Mouse (Mus musculus): ENCODE measurements around the gene Fscn3.
A peak's percentile ranks its signal among the peaks of the same experiment; 100 is the strongest.

Fscn3 gene

DNA sequence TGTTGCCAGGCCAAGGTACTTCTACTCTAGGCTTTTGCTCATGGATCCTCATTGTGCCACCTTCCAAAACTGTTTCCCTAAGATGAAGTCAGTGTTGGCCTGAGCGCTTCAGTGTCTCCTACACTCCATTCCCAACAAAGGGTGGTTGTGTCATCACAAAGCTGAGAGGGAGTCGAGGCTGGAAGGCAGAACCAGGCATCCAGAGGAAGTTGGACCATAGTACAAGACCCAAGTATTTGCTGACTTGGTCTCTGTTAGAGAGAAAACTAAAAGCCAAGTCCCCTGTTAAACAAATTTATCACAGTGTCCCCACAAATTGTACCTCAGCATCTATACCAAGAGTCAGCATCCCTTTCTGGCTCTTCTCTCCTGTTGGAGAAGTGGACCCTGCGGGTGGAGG, 701 bp downstream of the Fscn3 start, which contains the start of gene Gcc1:
Gene Gcc1, minus strand, starts transcription at position 101 of the 400 bp plus-strand sequence.
- no peak for DNase-seq (ENCODE audit: low spot score in 2 of 2)

DNA sequence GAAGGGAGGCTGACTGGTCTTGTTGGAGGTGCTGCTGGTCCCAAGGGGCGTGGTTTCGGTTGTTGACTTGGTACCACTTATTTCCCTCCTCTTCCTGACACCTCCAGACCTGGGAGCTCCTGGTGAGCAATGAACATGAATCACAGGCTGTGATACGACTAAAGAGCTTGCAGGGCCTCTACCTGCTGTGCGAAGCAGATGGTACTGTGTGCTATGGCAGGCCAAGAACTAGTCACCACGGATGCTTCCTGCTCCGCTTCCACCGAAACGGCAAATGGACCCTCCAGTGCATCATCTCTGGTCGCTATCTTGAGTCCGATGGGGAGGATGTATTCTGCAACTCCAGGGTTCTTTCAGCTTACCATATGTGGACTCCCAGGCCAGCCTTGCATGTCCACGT, 2.3 kb downstream of the Fscn3 start:
- no peak for DNase-seq (ENCODE audit: low spot score in 2 of 2)

DNA sequence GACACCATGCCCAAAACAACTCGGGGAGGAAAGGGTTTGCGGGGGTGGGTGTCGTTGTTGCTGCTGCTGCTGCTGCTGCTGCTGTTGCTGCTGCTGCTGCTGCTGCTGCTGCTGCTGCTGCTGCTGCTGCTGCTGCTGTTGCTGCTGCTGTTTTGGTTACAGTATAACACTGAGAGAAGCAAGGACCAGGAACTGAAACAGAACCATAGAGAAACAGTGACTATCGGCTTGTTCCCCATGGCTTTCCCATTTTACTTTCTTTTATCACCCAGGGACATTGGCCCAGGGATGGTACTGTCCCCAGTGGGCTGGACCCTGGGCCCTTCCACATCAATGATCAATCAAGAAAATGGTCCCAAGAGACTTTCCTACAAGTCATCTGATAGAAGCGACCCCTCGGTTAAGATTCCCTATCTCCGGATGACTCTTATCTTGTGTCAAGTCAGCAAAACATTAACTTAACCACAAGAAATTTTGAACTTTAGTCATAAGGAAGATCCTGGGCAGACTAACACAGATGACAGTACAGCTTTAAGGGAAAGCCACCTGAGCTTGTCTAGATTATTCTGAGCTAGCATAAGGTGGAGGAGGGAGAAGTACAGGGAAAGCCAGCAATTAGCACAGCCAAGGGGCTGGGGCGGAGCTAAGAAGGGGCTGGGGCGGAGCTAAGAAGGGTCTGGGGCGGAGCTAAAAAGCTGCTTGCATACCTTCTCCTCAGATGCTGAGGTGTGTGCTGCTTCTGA, 3.4 kb downstream of the Fscn3 start:
- DNase-seq (ENCODE audit: low spot score in 2 of 2): no peak

DNA sequence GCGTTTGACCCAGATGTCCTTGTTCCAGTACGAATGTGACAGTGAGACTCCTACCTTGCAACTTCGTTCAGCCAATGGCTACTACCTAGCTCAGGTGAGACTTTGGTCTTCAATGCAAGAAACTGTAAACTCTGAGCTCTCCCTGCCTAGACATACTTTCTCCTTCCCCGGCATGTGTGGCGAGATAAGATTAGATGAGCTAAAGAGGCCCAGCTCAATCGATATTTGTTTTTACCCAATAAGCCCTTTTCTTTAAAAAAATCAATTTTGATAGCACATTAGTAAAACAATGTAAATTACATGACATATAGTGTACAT, 3.9 kb downstream of the Fscn3 start:
- no peak for DNase-seq (ENCODE audit: low spot score in 2 of 2)

DNA sequence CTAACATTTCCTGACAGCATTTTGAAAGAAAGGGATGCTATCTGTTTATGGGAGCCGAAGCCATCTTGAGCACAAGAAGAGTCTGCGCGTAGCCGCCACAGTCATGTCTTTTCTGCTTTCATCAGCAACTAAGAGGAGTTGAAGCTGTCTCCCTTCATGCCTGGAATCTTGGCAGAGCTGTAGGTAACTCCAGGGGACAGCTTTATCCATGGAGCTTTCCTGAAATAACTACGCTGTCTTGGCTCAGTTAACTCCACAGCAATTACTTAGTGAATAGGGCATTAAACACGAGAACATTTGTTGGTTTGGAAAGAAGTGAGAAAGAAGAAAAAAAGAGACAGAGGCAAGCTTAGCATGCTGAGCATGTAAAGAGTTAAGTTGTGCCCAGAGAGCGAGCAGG, 20.3 kb downstream of the Fscn3 start:
- DNase-seq (ENCODE audit: low spot score in 2 of 2): no peak

DNA sequence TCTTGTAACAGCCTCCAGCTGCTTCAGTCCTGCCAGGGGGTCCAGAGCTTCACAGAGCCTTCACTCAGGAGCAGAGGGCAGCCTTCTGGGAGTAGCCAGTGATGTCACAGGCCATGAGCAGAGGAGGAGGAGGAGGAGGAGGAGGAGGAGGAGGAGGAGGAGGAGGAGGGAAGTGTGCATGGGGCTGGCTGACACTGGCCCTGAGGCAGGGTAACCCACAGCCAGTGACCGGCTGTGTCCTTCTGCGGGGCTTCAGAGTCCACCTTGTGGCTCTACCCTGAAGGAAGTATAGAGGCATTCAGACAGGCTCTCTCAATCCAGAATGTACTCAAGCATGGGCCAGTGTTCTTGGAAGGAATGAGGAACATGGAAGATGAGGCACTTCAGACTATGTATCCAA, 21.7 kb downstream of the Fscn3 start, which contains the start of gene Pax4:
Gene Pax4, minus strand, starts transcription at position 101 of the 400 bp plus-strand sequence.
- no peak for DNase-seq (ENCODE audit: low spot score in 2 of 2)

DNA sequence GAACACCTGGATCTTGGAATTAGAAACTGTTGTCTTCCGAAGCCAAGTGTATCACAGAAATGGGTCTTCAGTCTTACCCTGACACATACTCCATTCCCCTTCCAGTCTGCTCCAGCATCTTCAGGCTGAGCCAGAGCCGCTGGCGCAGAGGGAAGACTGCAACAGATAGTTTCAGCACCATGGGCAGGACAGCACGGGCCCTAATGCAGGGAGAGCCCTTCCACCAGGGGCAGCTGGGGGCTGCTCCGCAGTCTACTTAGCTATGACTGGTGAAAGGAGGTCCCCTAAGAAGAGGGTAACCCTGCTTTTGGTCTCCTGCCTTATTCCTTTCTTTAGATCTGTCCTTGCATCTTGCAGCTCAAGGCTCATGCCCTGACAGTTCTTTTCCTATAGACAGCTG, 22.9 kb downstream of the Fscn3 start:
- DNase-seq (ENCODE audit: low spot score in 2 of 2): no peak

DNA sequence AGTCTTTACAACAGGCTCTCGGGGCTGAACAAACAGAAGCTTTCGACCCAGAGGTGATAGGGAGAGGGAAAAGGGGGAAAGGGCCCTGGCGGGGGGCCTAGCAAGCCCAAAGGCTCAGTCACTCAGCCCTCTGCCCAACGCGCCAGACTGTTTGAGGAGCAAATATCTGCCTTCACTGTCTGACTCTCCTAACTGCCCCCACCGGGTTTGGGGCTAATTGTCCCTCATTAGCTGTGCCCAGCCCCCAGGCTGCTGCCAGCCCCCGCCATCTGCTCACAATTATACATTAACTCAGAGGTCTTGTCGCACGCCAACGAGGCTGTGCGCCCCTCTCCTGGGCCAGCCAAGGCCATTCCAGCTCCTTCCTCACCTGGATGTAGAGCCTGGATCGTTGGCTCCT, 23.4 kb downstream of the Fscn3 start:
- DNase-seq (ENCODE audit: low spot score in 2 of 2): no peak

DNA sequence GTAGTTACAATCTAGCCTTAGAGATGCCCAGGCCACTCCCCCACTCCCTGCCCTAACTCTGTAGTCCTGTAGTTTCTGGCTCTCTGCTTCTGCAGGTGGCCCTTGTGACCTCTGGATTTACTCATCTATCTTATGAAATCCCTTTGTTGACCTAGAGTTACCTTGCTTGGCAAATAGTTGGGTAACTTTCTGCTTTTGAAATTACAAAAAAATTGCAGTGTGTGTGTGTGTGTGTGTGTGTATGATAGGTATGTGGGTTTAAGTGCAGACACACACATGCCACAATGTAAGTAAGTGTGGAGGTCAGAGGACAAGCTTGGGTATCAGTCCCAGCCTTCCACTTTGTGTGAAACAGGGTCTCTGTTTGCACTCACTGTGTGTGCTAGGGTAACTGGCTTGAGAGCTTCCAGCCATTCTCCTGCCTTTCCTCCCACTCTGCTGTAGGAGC, 31.7 kb downstream of the Fscn3 start:
- DNase-seq (ENCODE audit: low spot score in 2 of 2): peak in 1 of 2 experiments; percentile 15

DNA sequence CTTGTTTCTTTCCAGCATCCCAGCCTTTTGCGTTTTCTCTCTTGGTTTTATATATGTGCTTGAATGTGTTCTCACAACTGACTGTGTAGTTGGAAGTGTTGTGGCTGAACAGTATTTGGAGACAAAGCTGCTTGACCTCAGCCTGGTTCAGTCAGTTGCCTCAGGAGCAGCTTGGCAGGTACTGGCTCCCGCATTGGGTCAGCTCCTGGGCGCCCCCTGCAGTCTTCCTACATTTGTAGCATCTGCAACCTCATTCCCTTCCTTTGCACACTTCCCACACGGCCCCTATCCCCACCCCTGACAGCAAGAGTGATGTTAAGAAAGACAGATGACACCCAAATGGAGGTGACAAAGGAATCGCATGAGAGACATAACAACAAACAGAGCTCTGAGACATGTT, 32.9 kb downstream of the Fscn3 start:
- DNase-seq (ENCODE audit: low spot score in 2 of 2): peak in 1 of 2 experiments; percentile 68

DNA sequence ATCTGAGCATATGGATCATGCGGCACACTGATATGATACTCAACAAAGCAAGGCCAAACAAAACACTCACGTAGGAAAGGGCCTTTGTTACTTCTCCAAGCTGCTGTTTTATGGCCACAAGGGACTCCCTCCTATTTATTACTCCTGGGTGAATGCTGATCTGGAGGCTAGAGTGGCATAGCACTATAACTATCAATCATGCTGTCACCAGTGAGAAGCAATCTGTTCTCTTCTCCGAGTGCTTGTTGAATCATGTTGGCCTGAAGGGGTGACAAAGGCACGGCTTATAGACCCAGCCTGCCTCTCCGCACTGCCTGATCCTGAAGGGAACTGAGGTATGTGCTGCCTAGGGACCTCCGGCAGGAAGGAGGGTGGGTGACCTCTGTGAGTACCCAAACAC, 37.0 kb downstream of the Fscn3 start:
- DNase-seq (ENCODE audit: low spot score in 2 of 2): peak in 1 of 2 experiments; percentile 16

DNA sequence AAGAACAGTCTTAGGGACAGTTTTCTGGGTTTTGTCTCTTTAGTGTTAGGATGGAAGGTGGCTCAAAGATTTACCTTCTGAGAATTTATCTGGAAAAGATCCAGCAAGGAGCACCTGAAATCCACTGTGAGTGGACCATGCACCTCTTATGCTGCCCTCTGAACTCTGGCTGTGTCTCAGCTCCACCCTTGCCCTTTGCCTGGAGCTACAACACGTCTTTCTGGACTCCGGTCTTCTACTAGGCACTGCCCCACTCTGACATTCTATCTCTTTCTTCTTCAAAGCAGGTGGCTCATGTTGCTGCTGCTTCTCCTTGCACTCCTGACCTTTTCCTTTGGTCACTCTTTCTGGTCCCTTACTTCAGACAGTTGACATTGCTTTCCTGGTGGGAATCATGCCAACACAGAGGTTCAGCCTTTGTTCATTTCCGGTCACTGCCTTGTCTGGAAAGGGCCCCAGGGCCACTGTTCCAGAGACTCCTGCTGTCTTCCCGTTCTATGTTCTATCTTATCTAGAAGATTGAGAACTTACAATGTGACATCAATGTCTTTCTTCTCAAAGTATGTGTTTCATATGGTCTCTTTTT, 42.5 kb downstream of the Fscn3 start:
- no peak for DNase-seq (ENCODE audit: low spot score in 2 of 2)

DNA sequence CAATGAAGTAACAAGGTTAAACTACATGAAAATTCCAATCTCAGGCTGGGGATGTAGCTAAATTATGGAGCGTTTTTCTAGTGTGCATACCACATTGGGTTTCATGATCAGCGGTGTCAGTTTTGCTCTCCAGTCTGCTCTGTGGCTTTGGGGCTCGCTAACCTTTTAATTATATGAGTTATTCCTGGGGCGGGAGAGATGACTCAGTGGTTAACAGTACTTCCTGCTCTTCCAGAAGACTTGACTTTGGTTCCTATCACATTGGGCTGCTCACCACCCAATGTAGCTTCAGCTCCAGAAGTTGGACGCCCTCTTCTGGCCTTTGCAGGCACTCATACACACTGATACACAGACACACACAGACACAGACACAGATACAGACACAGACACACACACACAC, 43.0 kb downstream of the Fscn3 start:
- no peak for DNase-seq (ENCODE audit: low spot score in 2 of 2)

DNA sequence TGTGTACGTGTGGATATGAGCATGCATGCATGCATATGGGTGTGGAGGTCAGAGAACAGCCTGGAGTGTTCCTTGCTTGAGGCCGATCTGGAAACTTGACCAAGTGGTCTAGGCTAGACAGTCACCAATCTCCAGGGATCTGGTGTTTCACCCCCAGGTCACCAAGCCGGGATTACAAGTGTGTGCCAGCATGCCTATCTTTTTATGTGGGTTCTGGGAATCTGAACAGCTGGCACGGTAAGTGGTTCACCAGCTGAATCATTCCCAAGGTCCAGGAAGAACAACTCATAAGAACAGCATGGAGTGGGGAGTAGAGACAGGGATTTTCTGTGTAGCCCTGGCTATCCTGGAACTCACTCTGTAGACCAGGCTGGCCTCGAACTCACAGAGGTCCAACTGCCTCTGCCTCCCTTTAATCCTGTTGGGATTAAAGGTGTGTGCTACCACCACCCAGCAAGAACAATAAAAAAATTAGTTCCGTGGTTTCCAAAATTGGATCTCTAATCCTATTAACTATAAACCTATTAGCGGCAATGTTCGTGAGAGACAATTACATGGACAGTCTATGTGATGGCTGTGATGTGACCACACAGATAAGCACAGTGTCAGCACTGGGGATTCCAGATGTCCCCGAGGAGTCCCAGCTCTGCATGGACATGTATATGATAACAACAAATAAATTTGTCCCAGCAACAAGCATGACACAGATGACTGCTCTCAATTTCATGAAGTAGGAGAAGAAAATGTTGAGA, 43.9 kb downstream of the Fscn3 start:
- no peak for DNase-seq (ENCODE audit: low spot score in 2 of 2)

DNA sequence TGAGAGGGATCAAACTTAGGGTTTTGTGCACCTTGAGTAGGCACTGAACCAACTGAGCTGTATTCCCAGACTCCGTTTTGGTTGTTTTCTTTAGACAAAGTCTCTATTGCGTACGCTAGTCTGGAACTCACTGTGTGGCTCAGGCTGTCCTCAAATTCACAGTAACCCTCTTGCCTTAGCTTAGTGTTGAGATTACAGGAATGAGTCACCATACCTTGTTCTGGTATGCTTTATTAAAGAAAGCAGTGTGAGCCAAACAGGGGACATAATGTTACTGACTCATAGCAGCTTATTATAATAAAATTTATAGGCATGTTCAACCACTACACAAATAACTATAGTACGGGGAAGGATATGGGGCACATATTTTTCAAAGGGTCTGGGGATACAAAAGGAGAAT, 46.6 kb downstream of the Fscn3 start:
- no peak for DNase-seq (ENCODE audit: low spot score in 2 of 2)

DNA sequence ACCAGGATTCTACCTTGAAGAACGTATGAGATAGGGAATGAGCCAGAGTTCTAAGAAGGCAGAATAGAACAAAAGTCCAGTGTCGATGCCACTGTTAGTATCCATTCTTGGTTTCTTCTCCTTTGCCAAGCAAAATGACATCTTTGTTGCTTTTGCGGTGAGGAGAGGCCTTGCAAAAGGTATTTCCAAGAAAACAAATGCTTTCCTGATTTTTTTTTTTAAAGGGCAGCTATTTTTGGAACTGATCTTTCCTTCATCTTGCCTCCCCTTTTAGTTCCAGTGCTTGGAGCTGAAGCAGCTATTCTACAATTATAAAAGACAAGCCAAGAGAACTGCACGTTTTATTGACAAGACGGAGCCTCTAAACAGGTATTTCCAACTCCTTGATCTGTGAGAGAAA, 47.2 kb downstream of the Fscn3 start, which contains the start of gene Snd1:
Gene Snd1, plus strand, starts transcription at position 301 of the 400 bp plus-strand sequence.
- DNase-seq (ENCODE audit: low spot score in 2 of 2): no peak

DNA sequence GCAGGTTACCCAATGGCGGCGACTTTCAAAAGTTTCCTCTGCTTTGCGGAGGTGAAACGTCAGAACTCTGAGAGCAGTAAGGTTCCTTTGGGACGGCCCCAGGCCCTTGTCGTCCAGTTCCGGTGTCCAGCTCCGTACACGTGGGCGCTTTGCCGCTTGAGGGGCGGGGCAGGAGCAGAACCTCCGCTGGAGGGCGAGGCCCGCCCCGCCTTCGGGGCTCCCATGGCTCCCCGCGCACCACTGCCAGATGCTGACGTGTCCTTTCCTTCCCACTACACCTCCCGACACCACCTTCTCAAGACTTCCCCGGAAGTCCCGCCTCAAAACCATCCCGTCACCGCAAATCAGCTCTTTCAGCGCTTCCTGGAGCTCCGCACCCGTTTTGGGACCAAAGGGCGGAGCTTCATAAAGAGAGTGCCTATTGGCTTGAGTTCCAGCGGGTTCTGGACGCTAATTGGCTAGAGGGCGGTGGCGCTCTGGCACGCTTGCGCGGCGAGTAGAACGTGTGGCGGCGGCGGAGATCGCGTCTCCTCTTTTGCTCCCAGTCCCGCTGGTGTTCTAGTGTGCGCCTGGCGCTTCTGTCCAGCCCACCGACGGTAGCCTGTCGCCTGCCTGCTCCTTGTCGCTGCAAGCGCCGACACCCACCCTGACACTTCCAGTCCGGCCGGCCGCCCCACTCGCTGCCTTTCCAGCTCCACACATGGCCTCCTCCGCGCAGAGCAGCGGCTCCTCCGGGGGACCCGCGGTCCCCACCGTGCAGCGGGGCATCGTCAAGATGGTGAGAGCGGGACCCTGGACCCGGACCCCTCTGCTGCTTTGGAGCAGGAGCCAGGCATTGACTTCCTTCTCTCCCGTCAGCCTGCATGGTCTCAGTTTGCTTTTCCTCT, 52.5 kb downstream of the Fscn3 start:
- peak; percentile 98 to 99 for DNase-seq (ENCODE audit: low spot score in 2 of 2)

DNA sequence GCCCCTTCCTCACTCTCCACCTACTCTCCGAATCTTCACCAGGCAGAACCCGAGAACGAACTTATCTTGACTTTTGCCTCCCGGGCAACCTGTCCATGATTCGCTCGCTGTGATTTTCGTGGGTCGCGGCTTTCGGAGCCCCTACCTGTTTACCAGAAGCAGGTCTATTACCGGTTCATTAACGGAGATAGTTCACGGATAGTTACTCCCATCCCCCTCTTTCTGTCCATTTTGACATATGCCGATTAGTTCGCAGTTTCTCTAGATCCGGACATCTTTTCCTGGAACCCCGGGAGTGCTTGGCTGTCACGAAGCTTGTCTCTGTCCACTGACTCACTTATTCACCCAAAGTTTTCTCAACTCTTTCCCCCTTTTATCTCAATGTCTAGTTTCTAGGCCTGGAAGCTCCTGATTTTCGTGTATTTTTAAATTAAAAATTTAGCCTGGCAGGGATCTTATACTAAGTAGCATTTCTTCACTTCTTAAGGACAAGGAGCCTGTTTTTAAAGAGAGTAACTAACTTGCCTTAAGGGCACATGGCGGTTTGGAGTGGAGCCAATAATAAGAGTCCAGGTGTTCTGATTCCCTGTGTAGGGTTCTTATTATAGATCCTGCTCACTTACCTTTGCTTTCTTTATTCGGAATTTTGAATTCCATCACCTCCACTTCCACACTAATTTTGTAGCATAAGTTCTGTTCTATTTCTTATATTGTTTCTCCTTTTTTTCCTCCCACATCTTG, 53.3 kb downstream of the Fscn3 start:
- no peak for DNase-seq (ENCODE audit: low spot score in 2 of 2)

DNA sequence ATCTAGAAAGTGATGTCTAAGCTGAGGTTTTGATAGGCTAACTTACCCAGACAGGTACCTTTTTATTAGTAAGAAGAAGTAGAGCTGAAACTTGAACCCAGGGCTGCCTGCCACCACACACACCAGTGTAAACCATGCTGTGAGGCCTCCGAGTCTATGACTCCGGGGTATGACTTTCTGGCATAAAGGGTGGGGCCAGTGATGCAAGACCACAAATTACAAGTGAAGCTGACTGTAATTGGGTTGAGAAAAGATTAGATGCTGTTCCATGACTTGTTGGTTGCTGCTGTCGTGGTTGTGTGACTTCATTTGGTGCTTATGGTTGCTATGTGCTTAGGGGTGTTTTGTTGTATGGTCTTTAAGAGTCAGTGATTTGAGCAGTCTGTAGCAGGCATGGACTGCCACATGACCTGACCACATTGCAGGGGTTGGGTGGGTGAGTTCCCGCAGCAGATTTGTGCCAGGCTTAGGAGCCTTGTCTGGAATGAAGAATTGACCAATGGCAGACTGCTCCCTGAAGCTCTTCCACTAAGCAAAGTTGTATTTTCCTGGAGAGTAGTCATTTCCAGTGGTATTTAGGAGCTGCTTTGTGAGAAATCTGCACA, 55.2 kb downstream of the Fscn3 start:
- DNase-seq (ENCODE audit: low spot score in 2 of 2): no peak

DNA sequence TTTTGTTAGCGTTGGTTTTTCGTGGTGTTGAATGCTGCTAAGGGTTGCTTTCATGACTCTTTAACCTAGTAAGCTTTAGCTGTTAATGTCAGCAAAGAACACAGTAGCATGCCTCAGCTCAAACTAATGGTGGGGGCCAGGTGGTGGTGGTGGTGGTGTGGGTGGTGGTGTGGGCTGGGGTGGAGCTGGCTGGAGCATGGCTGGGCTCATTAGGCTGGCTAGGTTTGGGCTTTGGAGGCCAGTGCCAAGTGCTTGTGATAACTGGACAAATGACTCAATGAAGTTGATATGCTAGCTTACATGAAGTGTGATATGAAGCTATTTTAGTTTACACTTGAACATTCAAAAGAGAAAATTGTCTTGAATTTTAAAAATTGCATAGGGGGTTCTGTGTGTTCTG, 58.4 kb downstream of the Fscn3 start:
- DNase-seq (ENCODE audit: low spot score in 2 of 2): no peak

DNA sequence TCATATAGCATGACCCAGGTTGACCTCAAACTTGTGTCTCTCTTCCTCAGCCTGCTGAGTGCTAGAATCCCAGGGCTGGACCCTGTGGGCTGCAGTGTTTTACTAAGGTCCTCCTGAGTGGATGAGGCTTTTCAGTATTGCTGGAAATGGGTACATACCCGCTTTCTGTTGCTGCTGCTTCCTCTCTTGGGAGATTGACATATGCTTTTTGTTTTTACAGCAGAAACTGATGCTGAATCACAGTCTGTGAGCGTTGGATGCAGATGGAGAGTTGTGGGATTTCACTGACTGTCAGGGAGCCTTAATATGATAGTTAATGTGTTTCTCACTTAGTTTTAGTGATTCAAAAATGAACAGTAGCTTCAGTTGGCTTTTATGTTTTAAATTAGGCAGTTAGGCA, 58.9 kb downstream of the Fscn3 start:
- DNase-seq (ENCODE audit: low spot score in 2 of 2): no peak

Data from urinary bladder, postnatal 36 days (tissue).